Mouse (Mus musculus) large intestine, adult 2 months (tissue): ENCODE results near the gene Ebna1bp2. TPM values are rescaled to one million over a fixed set of nuclear protein-coding genes. Genes with fewer than 3 reads are reported as not detected.

ENCODE experiments used
- polyA plus RNA-seq: library from polyadenylated mRNA; depleted of rRNA; stranded (reverse); fragments of >200 nt; gene quantifications from 2 replicates; pipeline ENCODE4 v1.2.3, GENCODE M21; 2012; rRNA removed

Ebna1bp2 gene
- polyA plus RNA-seq, 1 experiment = 24.3 TPM

Other genes with a start within 250 kb of the Ebna1bp2 start
- 22.5 and 28.0 TPM in 2 replicates for gene Szt2, start 211.5 kb upstream of the Ebna1bp2 start, polyA plus RNA-seq
- gene Med8, start 211.5 kb upstream of the Ebna1bp2 start, polyA plus RNA-seq = 44.9 and 48.6 TPM in 2 replicates
- gene Elovl1, start 192.7 kb upstream of the Ebna1bp2 start, polyA plus RNA-seq = 380 and 399 TPM in 2 replicates
- gene Cdc20, start 183.4 kb upstream of the Ebna1bp2 start, polyA plus RNA-seq = 70.4 and 90.0 TPM in 2 replicates
- gene Mpl, start 163.3 kb upstream of the Ebna1bp2 start, polyA plus RNA-seq = 0.02 and 0.08 TPM in 2 replicates
- 7.9 and 11.3 TPM in 2 replicates for gene Tie1, start 130.7 kb upstream of the Ebna1bp2 start, polyA plus RNA-seq
- gene 2610528J11Rik, start 93.8 kb upstream of the Ebna1bp2 start, polyA plus RNA-seq = 93.0 and 123 TPM in 2 replicates
- 47.8 and 53.0 TPM in 2 replicates for gene Tmem125, start 76.8 kb upstream of the Ebna1bp2 start, polyA plus RNA-seq
- gene Cfap57, start within 50 bp of the Ebna1bp2 start, polyA plus RNA-seq = 0.03 and 0.26 TPM in 2 replicates
- not detected in 2 replicates for gene Olfr62, start 38.2 kb downstream of the Ebna1bp2 start, polyA plus RNA-seq
- gene Olfr1342, start 72.0 kb downstream of the Ebna1bp2 start, polyA plus RNA-seq = 0.26 TPM in 1 of 2 replicates, not detected in the other
- not detected in 2 replicates for gene Olfr1341, start 82.7 kb downstream of the Ebna1bp2 start, polyA plus RNA-seq
- not detected in 2 replicates for gene Olfr1340, start 99.3 kb downstream of the Ebna1bp2 start, polyA plus RNA-seq
- gene Olfr1339, start 111.4 kb downstream of the Ebna1bp2 start, polyA plus RNA-seq = not detected in 2 replicates
- not detected in 2 replicates for gene Olfr1338, start 137.9 kb downstream of the Ebna1bp2 start, polyA plus RNA-seq
- gene Olfr1337, start 161.8 kb downstream of the Ebna1bp2 start, polyA plus RNA-seq = not detected in 2 replicates
- not detected in 2 replicates for gene Olfr1335, start 189.1 kb downstream of the Ebna1bp2 start, polyA plus RNA-seq
- not detected in 2 replicates for gene Olfr1333, start 215.5 kb downstream of the Ebna1bp2 start, polyA plus RNA-seq
- not detected in 2 replicates for gene Olfr1331, start 243.8 kb downstream of the Ebna1bp2 start, polyA plus RNA-seq